Mouse (Mus musculus) testis, postnatal 10 days (tissue): ENCODE measurements at regions not wholly inside any gene's neighbourhood (a gene's known extent, or its start where the extent isn't known, plus 50 kb on each side); places are given as distances from the start of the nearest gene placed in this dataset.

Experiments used
- DNase-seq: peaks from one replicate; pipeline ENCODE4 v3.0.0; 2021; ENCODE audit warnings: low spot score

DNA sequence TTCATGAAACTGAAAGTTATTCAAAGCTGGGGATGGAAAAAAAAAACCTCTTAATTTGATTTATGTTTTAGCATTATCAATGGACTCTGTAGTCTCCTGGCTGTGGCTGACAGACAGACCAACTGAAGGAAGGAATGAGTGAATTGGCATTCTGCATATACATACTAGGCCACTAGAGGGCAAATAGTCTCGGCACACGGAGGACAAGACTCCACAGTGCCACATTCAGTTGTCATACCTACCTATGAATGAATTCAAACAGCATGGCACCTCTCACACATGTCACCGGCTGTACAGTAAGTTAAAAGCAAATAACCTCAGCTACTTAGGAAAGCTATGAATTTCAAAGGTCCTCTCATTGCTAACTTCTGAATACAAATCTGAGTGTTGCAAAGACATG, 200.5 kb downstream of the Rab11fip2 start:
- no peak for DNase-seq

DNA sequence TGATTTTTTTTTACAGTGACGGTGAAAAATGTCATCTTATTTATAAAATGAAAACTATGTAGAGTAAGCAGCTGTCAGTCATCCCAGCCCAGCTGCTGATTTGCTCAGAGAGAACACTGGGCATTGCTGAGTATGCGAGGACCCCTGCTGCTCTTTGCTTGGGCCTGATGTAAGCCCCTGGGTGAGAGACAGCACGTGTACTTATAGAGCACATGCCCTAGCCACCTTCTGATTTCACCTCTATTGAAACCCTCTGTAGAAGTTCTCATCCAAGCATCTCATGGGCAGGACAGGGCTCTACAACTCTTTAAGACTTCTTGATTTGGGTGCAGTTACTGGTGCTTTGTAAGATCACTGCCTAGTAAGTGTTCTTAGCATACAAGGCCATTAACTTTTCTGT, 182.2 kb downstream of the Rab11fip2 start:
- no peak for DNase-seq

DNA sequence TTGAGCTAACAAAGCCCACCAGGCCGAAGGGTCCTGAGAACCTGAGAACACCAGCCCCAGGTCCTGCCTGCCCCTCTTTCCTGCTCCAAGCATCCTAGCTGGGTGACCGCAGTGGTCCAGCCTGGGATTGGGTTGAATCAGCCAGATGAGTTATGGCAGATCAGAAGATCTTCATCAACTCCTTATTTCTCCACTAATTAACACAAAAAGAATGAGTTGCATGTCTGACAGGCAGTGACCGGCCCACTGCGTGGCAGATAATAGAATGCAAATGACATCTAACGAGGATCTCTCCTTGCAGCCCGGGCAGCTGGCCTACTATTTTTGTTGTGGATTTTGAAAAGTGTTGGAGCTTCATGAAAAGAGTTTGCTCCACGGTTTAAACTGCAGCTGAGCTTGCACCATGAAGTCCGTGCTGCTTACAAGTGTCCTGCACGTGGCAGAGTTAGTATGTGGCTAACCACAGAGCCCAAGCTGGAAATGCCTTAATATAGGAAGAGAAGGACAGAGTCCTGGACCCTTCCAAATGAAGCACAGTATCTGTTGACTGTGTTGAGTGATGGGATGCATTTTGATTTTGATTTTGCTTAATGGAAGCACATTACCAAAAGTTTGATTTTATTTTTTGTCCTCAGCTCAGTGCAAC, 158.9 kb downstream of the Rab11fip2 start:
- no peak for DNase-seq

DNA sequence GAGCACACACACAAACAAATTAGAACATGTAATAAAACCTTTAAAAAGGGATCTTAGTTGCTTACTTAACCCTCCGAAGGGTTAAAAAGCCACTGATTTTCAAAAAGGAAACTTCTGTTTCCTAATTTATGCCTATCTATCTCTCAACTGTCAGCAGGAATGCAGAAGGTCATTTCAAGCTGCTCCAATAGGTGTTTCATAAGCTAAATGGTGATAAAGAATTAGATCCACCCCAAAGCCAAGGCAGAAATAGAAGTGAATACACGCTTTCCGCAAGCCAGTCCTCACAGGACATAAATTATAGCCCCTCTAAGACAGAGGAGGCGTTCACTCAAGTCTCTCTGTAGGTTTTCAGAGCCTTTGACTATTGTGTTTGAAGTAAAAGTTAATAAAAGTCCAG, 112.2 kb downstream of the Rab11fip2 start:
- no peak for DNase-seq

DNA sequence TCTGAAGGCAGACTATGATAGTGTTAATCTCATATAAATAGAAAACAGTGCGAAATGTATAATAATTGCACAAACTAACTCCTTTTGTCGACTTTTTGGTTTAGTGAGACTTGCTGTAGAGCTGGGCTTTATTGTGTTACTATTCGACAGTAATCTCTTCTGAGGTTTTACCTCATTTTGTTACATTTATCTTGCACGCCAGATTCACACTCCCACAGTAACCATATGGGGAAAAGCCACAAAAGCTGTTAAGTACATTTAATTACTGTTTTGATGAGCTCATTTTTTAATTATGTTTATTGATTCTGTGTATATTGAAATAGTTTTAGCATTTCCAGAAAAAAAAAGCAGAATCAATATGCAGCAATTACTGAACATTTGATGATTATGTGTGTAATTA, 106.3 kb downstream of the Rab11fip2 start:
- DNase-seq, result no peak

DNA sequence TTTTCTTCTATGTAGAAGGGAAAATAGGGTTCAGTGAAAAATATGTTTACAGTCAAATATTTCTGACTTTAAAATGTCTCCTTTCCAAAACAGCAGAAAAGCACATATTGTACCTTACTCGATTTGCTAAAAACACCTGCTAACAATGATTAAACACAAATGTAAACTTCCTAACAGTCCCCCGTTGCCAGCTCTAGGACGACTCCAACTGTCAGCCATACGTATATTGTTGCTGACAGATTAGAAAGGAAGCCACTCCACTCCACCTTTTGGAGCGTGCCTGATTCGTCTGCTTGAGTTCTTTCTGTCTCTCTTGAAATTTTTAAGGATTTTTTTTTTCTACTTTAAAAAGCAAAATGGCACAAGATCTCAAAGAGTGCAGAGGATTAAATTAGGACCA, 105.8 kb downstream of the Rab11fip2 start:
- no peak for DNase-seq

DNA sequence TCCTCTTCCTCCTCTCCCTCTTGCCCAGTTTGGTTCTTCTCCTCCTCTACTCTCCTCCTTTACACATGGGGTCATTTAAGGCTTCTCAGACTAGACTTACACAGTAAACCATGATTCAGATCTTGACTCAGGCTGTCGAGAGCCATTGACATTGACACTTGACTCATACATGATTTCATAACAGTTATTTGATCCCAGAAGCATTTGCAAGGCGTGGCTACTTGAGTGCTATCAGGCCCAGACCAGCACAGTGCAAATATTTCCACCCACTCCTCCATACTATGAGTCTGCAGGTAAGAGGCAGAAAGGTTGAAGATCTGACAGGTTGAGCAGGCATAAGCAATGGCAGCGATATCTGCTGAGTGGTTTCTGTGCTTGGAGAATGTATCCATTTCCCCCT, 99.2 kb downstream of the Rab11fip2 start:
- no peak for DNase-seq

DNA sequence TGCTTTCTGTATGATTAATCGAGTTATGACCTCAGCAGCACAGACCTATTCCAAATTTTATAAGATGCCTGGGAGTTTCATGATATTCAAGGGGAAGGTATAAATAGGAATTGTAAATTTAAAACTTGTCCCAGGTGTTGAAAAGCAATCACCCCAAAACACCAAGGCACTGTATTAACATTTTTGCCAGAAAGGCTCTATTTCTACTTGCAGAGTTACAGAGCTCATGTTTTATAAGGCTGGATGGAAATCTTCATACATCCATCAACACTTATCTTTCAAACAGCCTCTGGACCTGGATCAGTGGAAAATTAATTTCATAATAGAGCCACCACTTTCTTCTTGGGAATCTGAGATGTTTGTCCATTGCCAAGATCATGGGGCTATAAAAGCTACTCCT, 96.6 kb downstream of the Rab11fip2 start:
- DNase-seq, result no peak

DNA sequence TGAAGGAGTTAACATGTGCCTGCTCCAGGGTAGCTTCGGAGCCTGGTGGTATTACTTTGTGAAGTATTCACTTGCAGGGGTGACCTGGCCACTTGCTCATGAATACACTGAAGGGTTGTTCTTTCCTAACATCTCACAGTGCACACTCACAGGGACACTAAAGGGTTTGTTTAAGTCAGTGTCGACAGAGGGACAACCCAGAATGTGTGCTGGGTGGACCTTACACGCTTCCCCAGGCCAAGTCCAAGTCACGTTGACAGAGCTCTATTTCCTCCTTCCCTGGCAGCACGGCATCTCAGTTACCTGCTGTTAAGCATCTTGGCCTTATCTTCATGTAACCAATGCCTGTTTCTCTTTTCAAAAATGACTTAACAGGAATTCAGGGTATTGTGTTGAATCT, 92.8 kb downstream of the Rab11fip2 start:
- DNase-seq, result no peak

DNA sequence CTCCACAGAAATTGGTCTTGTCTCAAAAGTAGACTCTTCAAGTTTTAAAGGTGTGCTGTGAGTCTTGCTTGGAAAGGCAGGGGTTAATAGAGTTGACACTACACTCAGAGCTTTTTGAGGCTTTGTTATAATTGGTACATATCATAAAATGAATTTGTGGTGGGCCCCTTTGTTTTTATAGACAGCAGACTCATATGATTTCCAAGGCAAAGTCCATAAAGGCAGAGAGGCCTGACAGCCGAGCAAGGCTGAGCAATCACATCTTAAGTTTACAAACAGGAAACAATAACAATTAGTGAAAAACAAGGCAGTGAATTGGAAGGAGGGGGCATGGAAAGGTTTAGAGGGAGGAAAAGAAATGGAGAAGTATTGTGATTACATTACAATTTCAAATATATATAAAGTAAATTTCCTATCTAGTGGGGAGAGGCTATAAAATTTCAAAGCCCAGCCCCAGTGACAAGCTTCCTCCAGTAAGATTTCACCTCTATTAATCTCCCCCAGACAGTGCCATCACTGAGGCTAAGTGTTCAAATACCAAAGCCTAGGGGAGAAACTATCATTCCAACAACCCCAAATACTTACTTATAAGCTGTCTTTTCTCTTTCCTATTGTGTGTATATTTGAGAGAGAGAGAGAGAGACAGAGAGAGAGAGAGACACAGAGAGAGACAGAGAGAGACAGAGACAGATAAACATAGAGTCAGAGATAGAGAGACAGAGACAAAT, 91.3 kb downstream of the Rab11fip2 start:
- DNase-seq, result no peak
